Mouse (Mus musculus) fibroblast of lung, adult 2 months (primary cell): ENCODE measurements at regions not wholly inside any gene's neighbourhood (a gene's known extent, or its start where the extent isn't known, plus 50 kb on each side); places are given as distances from the start of the nearest gene placed in this dataset.

Source experiments
- DNase-seq: peaks from one replicate; pipeline ENCODE4 v3.0.0-alpha.2; 2011; ENCODE audit warnings: low read depth

DNA sequence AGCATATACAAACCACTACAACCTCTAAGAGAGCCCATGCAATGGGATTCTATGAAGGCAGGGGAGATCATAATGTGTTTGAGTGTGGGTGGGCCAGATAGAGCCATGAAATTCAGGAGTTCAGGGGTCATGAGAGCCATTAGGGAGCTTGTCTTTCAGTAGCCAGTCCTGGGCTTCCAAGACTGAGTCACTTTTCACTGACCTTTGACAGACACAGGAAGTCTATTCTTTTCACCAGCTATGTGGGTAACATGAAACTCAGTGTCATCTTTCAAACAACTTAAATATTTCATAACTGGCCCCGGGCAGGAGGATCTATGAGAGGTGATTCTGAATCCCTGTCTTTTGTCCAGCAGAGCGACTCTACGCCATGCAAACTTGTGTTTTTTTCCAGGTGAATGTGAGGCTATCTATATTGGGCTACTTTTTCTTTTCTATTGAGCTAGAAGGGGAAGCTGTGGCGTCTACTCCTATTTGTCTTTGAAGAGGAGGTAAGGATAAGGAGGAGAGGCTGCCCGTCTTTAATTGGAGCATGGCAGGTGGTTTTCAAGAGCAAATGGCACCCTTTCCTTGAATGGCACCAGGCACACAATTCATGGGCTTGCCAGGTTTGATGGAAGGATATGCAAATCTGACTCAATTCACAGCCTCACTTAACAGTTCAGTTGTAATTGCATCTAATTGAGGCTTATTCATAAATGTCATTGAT, 95.6 kb upstream of the Chd2 start:
- DNase-seq: no peak

GRCm38 (mm10) chr7:73635422-73635821, 93.8 kb upstream of the Chd2 start:
- no peak for DNase-seq

GRCm38 (mm10) chr7:73630790-73631189, 89.2 kb upstream of the Chd2 start:
- no peak for DNase-seq

- no peak for DNase-seq
Measured at GRCm38 (mm10) chr7:73629182-73629581, 87.6 kb upstream of the Chd2 start.

- DNase-seq: peak; percentile 77
Measured at GRCm38 (mm10) chr7:73628071-73628470, 86.4 kb upstream of the Chd2 start.

DNA sequence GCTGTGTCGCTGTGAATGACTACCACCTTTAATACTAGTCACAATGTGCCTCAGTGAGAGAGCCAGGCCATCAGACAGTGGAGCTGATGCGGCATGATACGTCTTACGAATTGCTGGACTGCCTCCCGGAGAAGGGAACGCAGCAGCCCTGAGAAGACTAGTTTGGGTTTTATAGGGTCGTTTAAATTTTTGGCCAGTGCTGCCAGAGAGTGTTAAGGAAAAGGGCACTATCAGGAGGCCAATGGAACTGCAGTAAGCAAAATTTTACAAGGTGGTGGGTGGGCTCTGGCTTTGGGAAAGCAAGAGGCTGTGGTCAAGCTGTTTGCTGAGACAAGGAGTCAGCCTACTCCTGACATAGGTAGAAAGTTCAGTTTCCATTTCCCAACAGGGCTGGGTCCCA, 84.7 kb upstream of the Chd2 start:
- no peak for DNase-seq

- no peak for DNase-seq
Measured at GRCm38 (mm10) chr7:73625651-73626050, 84.0 kb upstream of the Chd2 start.

- no peak for DNase-seq
Measured at GRCm38 (mm10) chr7:73624992-73625391, 83.4 kb upstream of the Chd2 start.

DNA sequence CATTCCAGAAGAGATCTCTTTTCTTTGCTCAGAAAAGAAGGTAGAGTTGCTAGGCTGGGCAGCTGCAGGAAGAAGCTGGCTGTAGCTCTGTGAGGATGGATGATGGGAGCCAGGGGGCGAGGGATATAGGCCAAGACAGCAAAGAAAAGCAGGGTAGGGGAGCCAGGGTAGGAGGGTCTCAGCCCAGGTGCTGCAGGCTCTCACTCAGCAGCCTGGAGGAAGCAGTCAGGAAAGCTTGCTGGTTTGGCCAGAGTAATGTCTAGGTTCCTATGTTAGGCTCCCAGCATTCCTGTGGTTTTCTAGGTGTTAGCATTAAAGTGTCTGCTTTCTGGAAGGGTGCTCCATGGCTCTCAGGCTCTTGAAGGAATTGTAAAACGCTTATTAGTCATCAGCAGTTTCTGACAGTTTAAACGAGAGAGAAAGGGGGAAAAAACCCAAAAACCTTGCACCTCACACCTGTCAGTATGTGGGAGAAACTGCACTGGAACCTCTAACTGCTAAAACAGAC, 82.5 kb upstream of the Chd2 start:
- no peak for DNase-seq

- no peak for DNase-seq
Measured at GRCm38 (mm10) chr7:73622468-73622867, 80.8 kb upstream of the Chd2 start.

DNA sequence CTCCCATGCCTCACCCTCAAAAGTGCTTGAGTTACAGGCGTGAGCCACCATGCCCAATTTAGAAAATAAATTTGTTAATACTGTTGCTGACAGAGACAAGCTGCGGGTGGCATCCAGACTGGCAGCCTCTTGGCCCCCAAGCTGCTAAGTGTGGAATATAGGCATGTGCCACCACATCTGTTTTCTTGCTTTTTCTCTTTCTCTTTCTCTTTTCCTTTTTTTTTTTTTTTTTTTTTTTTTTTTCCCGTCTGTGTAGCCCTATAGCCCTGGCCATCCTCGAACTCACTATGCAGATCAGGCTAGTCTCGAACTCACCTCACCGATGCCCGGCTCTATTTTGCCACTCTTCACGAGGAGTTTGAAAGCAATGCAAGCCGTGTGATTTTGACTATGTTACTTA, 78.7 kb upstream of the Chd2 start:
- DNase-seq: no peak

DNA sequence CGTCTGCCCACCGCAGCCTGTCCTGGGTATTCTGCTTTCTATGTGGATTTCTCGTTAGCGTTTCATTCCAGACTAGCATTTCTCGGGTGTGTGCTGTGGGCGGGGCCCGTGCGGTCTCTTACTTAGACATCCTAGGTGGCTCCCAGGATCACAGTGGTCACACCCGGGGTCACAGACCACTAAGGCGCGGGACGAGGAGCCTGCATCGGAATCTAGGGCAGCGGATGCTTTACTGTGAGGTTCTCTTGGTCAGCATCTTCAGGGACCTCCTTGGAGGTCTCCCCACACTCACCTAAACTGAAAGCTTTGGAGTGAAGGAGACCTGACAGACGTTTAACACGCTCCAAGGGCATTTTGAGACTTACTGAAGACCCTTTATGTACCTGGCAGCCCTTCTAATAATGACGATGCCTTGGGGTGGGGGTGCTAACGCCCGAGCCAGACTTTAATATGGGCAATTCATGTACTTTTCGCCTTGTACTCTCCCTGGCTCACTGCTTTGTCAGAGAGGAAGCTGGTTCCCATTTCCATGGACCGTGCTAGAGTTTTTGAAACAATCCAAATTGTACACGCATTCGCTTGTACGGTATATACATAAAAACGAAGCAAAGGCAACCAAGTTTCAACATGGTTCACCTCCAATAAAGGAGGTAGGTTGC, 77.3 kb upstream of the Chd2 start:
- DNase-seq: no peak

- DNase-seq: peak; percentile 91
Measured at GRCm38 (mm10) chr7:73617910-73618757, 76.5 kb upstream of the Chd2 start.

- peak; percentile 53 for DNase-seq
Measured at GRCm38 (mm10) chr7:73616971-73617906, 75.6 kb upstream of the Chd2 start.

- no peak for DNase-seq
Measured at GRCm38 (mm10) chr7:73616015-73616414, 74.4 kb upstream of the Chd2 start.

DNA sequence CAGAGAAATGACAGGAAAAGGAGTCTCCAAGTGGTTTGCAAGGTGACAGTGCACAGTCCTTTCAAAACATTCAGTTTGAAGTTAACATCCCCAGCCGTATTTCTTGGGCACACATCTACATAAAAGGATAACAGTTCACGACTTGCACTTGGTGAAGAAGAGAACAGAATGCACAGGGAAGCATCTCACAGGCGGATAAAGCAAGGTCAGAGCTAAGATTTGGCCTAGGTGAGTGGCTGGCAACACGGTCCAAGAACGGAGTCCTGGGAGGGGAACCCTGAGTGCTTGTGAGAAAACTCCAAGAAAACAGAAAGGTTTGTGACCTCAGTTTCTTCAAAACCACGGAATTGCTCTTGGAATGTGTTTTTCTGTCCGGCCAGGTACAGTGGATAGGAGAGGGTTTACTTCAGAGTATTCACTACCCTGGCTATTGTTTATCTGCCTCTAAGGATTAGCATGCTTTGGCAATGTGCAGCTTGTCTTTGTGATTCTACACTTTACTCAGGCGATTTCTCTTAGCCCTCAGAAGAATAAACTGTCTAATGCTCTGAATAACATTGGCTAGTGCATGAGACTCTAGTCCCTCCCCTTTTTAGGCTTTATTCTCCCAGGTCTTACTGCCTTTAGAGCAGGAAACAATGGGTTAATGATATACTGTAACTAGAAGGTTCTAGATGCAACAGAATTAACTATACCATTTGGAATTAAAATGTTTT, 73.4 kb upstream of the Chd2 start:
- no peak for DNase-seq

DNA sequence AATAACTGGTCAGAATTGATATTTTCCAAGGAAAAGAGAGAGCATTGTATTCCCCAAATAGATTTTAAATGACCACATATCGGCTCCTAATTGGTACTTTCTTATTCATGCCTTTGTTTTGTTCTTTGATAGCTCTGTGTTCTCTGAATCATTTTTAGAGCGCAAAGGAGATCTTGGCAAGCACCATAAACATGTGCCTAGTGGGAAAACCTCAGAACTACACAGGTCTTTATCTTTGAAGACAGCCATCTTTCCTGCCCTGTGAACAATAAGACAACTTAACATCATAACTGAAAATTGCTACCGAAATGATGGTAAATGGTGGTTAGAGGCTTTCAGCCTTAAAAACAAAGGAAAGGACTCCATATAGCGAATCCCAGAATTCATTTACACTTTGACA, 72.7 kb upstream of the Chd2 start:
- no peak for DNase-seq

GRCm38 (mm10) chr7:73612752-73613092, 71.1 kb upstream of the Chd2 start:
- DNase-seq: no peak

DNA sequence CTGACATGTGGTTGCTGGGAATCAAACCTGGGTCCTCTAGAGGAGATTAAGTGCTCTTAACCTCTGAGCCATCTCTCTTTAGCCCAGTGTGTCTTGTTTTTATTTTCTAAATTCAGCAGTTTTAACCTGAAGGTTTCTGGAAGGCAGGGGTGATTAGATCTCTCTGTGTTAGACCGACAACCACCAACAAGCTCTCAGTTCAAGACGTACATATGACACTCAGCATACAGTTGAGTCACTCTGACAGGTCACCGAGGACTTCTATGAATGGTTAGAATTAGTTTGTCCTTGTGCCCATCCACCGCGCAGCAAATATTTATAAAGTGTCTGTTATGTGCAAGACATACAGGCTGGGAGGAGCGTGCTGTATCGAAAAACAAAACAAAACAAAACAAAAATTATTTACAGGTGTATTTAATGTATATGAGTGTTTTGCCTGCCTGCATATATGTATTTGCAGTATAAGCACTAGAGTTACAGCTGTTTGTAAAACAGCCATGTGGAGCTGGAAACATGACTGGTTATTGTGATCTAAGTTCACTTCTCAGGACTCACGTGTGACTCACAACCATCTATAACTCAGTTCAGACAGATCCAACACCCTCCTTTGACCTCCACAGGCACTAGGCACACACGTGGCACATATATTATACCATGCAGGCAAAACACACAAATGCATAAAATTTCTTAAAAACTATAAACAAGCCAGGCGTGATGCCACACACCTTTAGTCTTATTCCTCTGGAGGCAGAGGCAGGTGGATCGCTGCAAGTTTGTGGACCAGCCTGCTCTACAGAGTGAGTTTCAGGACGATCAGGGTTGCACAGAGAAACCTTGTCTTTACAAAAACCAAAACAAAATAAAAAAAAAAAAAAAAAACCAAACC, 70.5 kb upstream of the Chd2 start:
- DNase-seq: no peak

GRCm38 (mm10) chr7:73608804-73609275, 67.2 kb upstream of the Chd2 start:
- DNase-seq: no peak
